Mouse (Mus musculus) stomach, embryonic 14.5 days (tissue): ENCODE results near the gene Tex48. TPM values are rescaled to one million over a fixed set of nuclear protein-coding genes. Genes with fewer than 3 reads are reported as not detected.

Experiments
- ATAC-seq: fragments of 200-750 bp; cut with Nextera tagmentation; 2 replicates; pipeline ENCODE4 v1.8.0; 2017; ENCODE audit warnings: low read depth, moderate TSS enrichment; ENCODE audit not compliant: insufficient number of reproducible peaks, insufficient read depth, low FRiP score
- H3K27ac ChIP-seq: fragments of 300-500 bp; sonication (generic); 2 replicates; pipeline ENCODE4 v1.5.1; 2014; ENCODE audit warnings: mild to moderate bottlenecking, low read length, moderate library complexity, mixed read lengths
- H3K27me3 ChIP-seq: fragments of 300-500 bp; sonication (generic); 2 replicates; pipeline ENCODE4 v1.6.1; 2014; ENCODE audit warnings: low read length, control low read depth, mixed read lengths; ENCODE audit not compliant: control insufficient read depth, insufficient read depth
- H3K36me3 ChIP-seq: fragments of 300-500 bp; sonication (generic); 2 replicates; pipeline ENCODE4 v1.6.1; 2014; ENCODE audit warnings: mild to moderate bottlenecking, control low read depth, low read length, moderate library complexity, mixed read lengths; ENCODE audit not compliant: control insufficient read depth, insufficient read depth
- H3K4me1 ChIP-seq: fragments of 300-500 bp; sonication (generic); 2 replicates; pipeline ENCODE4 v1.6.1; 2014; ENCODE audit warnings: low read length, control low read depth, mixed read lengths; ENCODE audit not compliant: control insufficient read depth, insufficient read depth
- H3K4me2 ChIP-seq: fragments of 300-500 bp; sonication (generic); replicated peaks from 2 replicates; pipeline ENCODE4 v1.6.1; 2014; ENCODE audit warnings: low read depth, low read length, control low read depth
- H3K4me3 ChIP-seq: fragments of 300-500 bp; sonication (generic); 2 replicates; pipeline ENCODE4 v1.5.1; 2014; ENCODE audit warnings: low read depth, low read length, control low read depth
- H3K9ac ChIP-seq: fragments of 300-500 bp; sonication (generic); replicated peaks from 2 replicates; pipeline ENCODE4 v1.6.1; 2014; ENCODE audit warnings: low read depth, mild to moderate bottlenecking, control low read depth, low read length, moderate library complexity, mixed read lengths
- H3K9me3 ChIP-seq: fragments of 300-500 bp; sonication (generic); 2 replicates; pipeline ENCODE4 v1.6.1; 2016; ENCODE audit warnings: low read depth, low read length, control low read depth; ENCODE audit not compliant: control insufficient read depth
- WGBS: fragments of 180-500 bp; shearing (Covaris S2); extraction: QIAGEN DNeasy Blood & Tissue Kit; methylation state at CpG from one replicate; pipeline ENCODE4 v1.1.7; 2014; 5-methylcytosine and 5-hydroxymethylcytosine counted together
- polyA plus RNA-seq: library from polyadenylated mRNA; unstranded; fragments of >200 nt; fragmentation: Nextera tagmentation; extraction: Ambion mirVana; gene quantifications from 2 replicates; pipeline ENCODE4 v1.2.1, GENCODE M21; 2014

Tex48 gene
- polyA plus RNA-seq, 1 experiment from 2014 or later: not detected

GRCm38 (mm10) chr4:63567712-63568390, 54.4 kb downstream of the Tex48 start:
- no peak overlapping the region for H3K4me3 ChIP-seq
- ATAC-seq: no peak
- H3K27me3 ChIP-seq: no peaks in the 10 kb centered on the region
- H3K9ac ChIP-seq: no peak overlapping the region
- no peak overlapping the region for H3K27ac ChIP-seq
- no peaks in the 10 kb centered on the region; the same call in 1 of the 2 replicates for H3K36me3 ChIP-seq
- WGBS: 87% methylated on average over 10 of the region's 10 CpGs
- H3K4me2 ChIP-seq: no peak overlapping the region
- no peaks in the 10 kb centered on the region for H3K4me1 ChIP-seq
- no peaks in the 10 kb centered on the region for H3K9me3 ChIP-seq

GRCm38 (mm10) chr4:63562742-63563141, 59.5 kb downstream of the Tex48 start:
- 88% methylated on average over 4 of the region's 4 CpGs for WGBS
- Histone ChIP-seq H3K4me2 (no peak overlapping the region), H3K9ac (no peak overlapping the region), H3K4me1 (peaks cover 35% of the 10 kb centered on the region), H3K36me3 (no peaks in the 10 kb centered on the region), H3K9me3 (no peaks in the 10 kb centered on the region), H3K27ac (no peak overlapping the region), H3K27me3 (no peaks in the 10 kb centered on the region), H3K4me3 (no peak overlapping the region)
- ATAC-seq: no peak

GRCm38 (mm10) chr4:63561861-63562675, 60.2 kb downstream of the Tex48 start:
- no peak overlapping the region; the same call in 1 of the 2 replicates for H3K27ac ChIP-seq
- no peaks in the 10 kb centered on the region for H3K9me3 ChIP-seq
- WGBS: 64% methylated on average over 7 of the region's 7 CpGs
- H3K36me3 ChIP-seq: no peaks in the 10 kb centered on the region
- H3K27me3 ChIP-seq: no peaks in the 10 kb centered on the region
- H3K4me3 ChIP-seq: no peak overlapping the region
- H3K9ac ChIP-seq: no peak overlapping the region
- no peak overlapping the region for H3K4me2 ChIP-seq
- no peak for ATAC-seq
- peaks cover 38% of the 10 kb centered on the region for H3K4me1 ChIP-seq

GRCm38 (mm10) chr4:63560079-63560478, 62.1 kb downstream of the Tex48 start:
- H3K4me2 ChIP-seq: no peak overlapping the region
- H3K27ac ChIP-seq: no peak overlapping the region
- H3K9ac ChIP-seq: no peak overlapping the region
- H3K9me3 ChIP-seq: no peaks in the 10 kb centered on the region
- no peaks in the 10 kb centered on the region for H3K27me3 ChIP-seq
- WGBS: 70% methylated on average over 8 of the region's 8 CpGs
- no peak overlapping the region for H3K4me3 ChIP-seq
- peaks cover 38% of the 10 kb centered on the region for H3K4me1 ChIP-seq
- no peaks in the 10 kb centered on the region for H3K36me3 ChIP-seq
- no peak for ATAC-seq

GRCm38 (mm10) chr4:63559127-63559697, 63.0 kb downstream of the Tex48 start:
- Histone ChIP-seq H3K4me1 (peaks cover 38% of the 10 kb centered on the region), H3K4me2 (peak overlapping the region; percentile 80), H3K36me3 (no peaks in the 10 kb centered on the region), H3K9me3 (no peaks in the 10 kb centered on the region), H3K27ac (no peak overlapping the region; the same call in 1 of the 2 replicates), H3K4me3 (peak overlapping the region; percentile 65), H3K27me3 (no peaks in the 10 kb centered on the region), H3K9ac (peak overlapping the region; percentile 83; the same call in 1 of the 2 replicates)
- peak; percentile 14; the same call in 1 of the 2 replicates for ATAC-seq
- WGBS: 34% methylated on average over 9 of the region's 9 CpGs

GRCm38 (mm10) chr4:63558407-63559081, 63.7 kb downstream of the Tex48 start, which contains the start of gene Tmem268:
Gene Tmem268, plus strand, starts transcription at chr4:63558781.
- peak; percentile 76 for ATAC-seq
- peaks cover 38% of the 10 kb centered on the region for H3K4me1 ChIP-seq
- under 1% methylated on average over 57 of the region's 81 CpGs for WGBS
- no peaks in the 10 kb centered on the region for H3K36me3 ChIP-seq
- H3K4me3 ChIP-seq: peak within 1 kb of the TSS; percentile 65
- H3K4me2 ChIP-seq: peak within 1 kb of the TSS; percentile 80
- H3K27me3 ChIP-seq: no peaks in the 10 kb centered on the region
- H3K27ac ChIP-seq: no peak within 1 kb of the TSS; the same call in 1 of the 2 replicates
- H3K9ac ChIP-seq: peak within 1 kb of the TSS; percentile 83
- H3K9me3 ChIP-seq: no peaks in the 10 kb centered on the region

GRCm38 (mm10) chr4:63557124-63558059, 64.8 kb downstream of the Tex48 start:
- no peak overlapping the region for H3K4me3 ChIP-seq
- no peak overlapping the region for H3K27ac ChIP-seq
- no peak overlapping the region for H3K9ac ChIP-seq
- no peaks in the 10 kb centered on the region for H3K27me3 ChIP-seq
- no peaks in the 10 kb centered on the region for H3K9me3 ChIP-seq
- 35% methylated on average over 16 of the region's 16 CpGs for WGBS
- peaks cover 2% of the 10 kb centered on the region; the same call in 1 of the 2 replicates for H3K36me3 ChIP-seq
- peaks cover 37% of the 10 kb centered on the region for H3K4me1 ChIP-seq
- no peak for ATAC-seq
- H3K4me2 ChIP-seq: peak overlapping the region; percentile 80; the same call in 1 of the 2 replicates
